ENCODE assay signal across 8 mouse cellular contexts in genomic region chr2:5951621-5952211, GRCm38 (mm10). TPM values are rescaled to one million over a fixed set of nuclear protein-coding genes. Genes with fewer than 3 reads are reported as not detected.
DNase-seq lines count a peak whose midpoint lies in the region; ATAC-seq lines count a peak whose summit lies in the region.

No protein-coding gene starts in this region.

- DNase-seq in embryo, embryonic 11.5 days (ENCODE audit: low read depth, low spot score), result peak; percentile 36
- DNase-seq in embryo, embryonic 9.5 days (ENCODE audit: extremely low spot score), result no peak
- peak; percentile 61 for DNase-seq in thymus, postnatal 0 days (ENCODE audit: low spot score)
- DNase-seq in thymus, postnatal 36 days, result no peak
- DNase-seq in forebrain, embryonic 10.5 days (ENCODE audit: extremely low spot score, low spot score), result no peak
- DNase-seq in limb, embryonic 11.5 days (ENCODE audit: low spot score), result no peak
- no peak for DNase-seq in right cerebral cortex, postnatal 4 days

- H3K27me3 ChIP-seq in forebrain, embryonic 10.5 days (ENCODE audit: poor library complexity, severe bottlenecking), result no peaks in the 10 kb centered on the region
- no peaks in the 10 kb centered on the region for H3K27me3 ChIP-seq in limb, embryonic 11.5 days (ENCODE audit: control insufficient read depth, insufficient read depth, low read length)
- no peaks in the 10 kb centered on the region for H3K27me3 ChIP-seq in midbrain, embryonic 13.5 days

- no peaks in the 10 kb centered on the region for H3K9me3 ChIP-seq in forebrain, embryonic 10.5 days
- H3K9me3 ChIP-seq in limb, embryonic 11.5 days (ENCODE audit: control insufficient read depth, low read length), result no peaks in the 10 kb centered on the region
- H3K9me3 ChIP-seq in midbrain, embryonic 13.5 days, result no peaks in the 10 kb centered on the region

- ATAC-seq in limb, embryonic 11.5 days (ENCODE audit: insufficient number of reproducible peaks, low FRiP score, low TSS enrichment, low read depth), result no peak; the same call in 1 of the 2 replicates
- ATAC-seq in midbrain, embryonic 13.5 days, result no peak

- peaks cover 17% of the 10 kb centered on the region for H3K4me1 ChIP-seq in forebrain, embryonic 10.5 days
- no peaks in the 10 kb centered on the region for H3K4me1 ChIP-seq in limb, embryonic 11.5 days (ENCODE audit: control insufficient read depth, insufficient read depth, low read length)
- H3K4me1 ChIP-seq in midbrain, embryonic 13.5 days (replicated peaks), result peaks cover 17% of the 10 kb centered on the region

- peak overlapping the region; percentile 72 for H3K4me2 ChIP-seq in limb, embryonic 11.5 days (ENCODE audit: low read depth, severe bottlenecking)
- peak overlapping the region; percentile 93 for H3K4me2 ChIP-seq in midbrain, embryonic 13.5 days (replicated peaks)

- H3K4me3 ChIP-seq in forebrain, embryonic 10.5 days, result peak overlapping the region; percentile 98
- H3K4me3 ChIP-seq in limb, embryonic 11.5 days (ENCODE audit: low read depth, low read length), result peak overlapping the region; percentile 99
- H3K4me3 ChIP-seq in midbrain, embryonic 13.5 days (replicated peaks), result peak overlapping the region; percentile 76

- peak overlapping the region; percentile 94 for H3K9ac ChIP-seq in limb, embryonic 11.5 days (ENCODE audit: low read length)
- peak overlapping the region; percentile 92 for H3K9ac ChIP-seq in midbrain, embryonic 13.5 days (replicated peaks)

- H3K36me3 ChIP-seq in forebrain, embryonic 10.5 days (replicated peaks), result no peaks in the 10 kb centered on the region
- no peaks in the 10 kb centered on the region; the same call in 1 of the 2 replicates for H3K36me3 ChIP-seq in limb, embryonic 11.5 days (ENCODE audit: control insufficient read depth, insufficient read depth, low read length)
- H3K36me3 ChIP-seq in midbrain, embryonic 13.5 days, result no peaks in the 10 kb centered on the region

- WGBS in forebrain, embryonic 10.5 days, result under 1% methylated on average over 46 of the region's 46 CpGs
- WGBS in limb, embryonic 11.5 days, result under 1% methylated on average over 44 of the region's 46 CpGs
- under 1% methylated on average over 46 of the region's 46 CpGs for WGBS in midbrain, embryonic 13.5 days

- H3K27ac ChIP-seq in forebrain, embryonic 10.5 days, result peak overlapping the region; percentile 97
- H3K27ac ChIP-seq in limb, embryonic 11.5 days (replicated peaks; ENCODE audit: low read depth, low read length), result peak overlapping the region; percentile 59; the same call in 1 of the 2 replicates
- H3K27ac ChIP-seq in midbrain, embryonic 13.5 days, result peak overlapping the region; percentile 79

RNA-seq across cellular contexts. Expression of gene Upf2, which starts 0.4 kb away (rescaled TPM):
- polyA plus RNA-seq in thymus, postnatal 0 days (2015; fragmentation: Nextera tagmentation; extraction: Ambion mirVana), result 7.5 and 10.4 TPM in 2 replicates
- 11.1 and 11.5 TPM in 2 replicates for polyA plus RNA-seq in forebrain, embryonic 10.5 days (2016; fragmentation: Nextera tagmentation; extraction: Ambion mirVana)
- polyA plus RNA-seq in limb, embryonic 11.5 days (2014; fragmentation: Nextera tagmentation; extraction: Ambion mirVana), result 13.6 and 15.9 TPM in 2 replicates
- 10.4 and 10.7 TPM in 2 replicates for polyA plus RNA-seq in midbrain, embryonic 13.5 days (2015; fragmentation: Nextera tagmentation; extraction: Ambion mirVana)

RNA-seq across cellular contexts. Expression of gene Dhtkd1, which starts 9.1 kb away (rescaled TPM):
- polyA plus RNA-seq in thymus, postnatal 0 days (2015; fragmentation: Nextera tagmentation; extraction: Ambion mirVana), result 0.13 and 0.23 TPM in 2 replicates
- polyA plus RNA-seq in forebrain, embryonic 10.5 days (2016; fragmentation: Nextera tagmentation; extraction: Ambion mirVana), result 5.5 and 5.8 TPM in 2 replicates
- 5.2 and 5.7 TPM in 2 replicates for polyA plus RNA-seq in limb, embryonic 11.5 days (2014; fragmentation: Nextera tagmentation; extraction: Ambion mirVana)
- 6.0 and 6.8 TPM in 2 replicates for polyA plus RNA-seq in midbrain, embryonic 13.5 days (2015; fragmentation: Nextera tagmentation; extraction: Ambion mirVana)

RNA-seq across cellular contexts. Expression of gene Sec61a2, which starts 56.5 kb away (rescaled TPM):
- polyA plus RNA-seq in thymus, postnatal 0 days (2015; fragmentation: Nextera tagmentation; extraction: Ambion mirVana), result 13.9 and 18.2 TPM in 2 replicates
- polyA plus RNA-seq in forebrain, embryonic 10.5 days (2016; fragmentation: Nextera tagmentation; extraction: Ambion mirVana), result 80.6 and 91.9 TPM in 2 replicates
- 81.9 and 87.1 TPM in 2 replicates for polyA plus RNA-seq in limb, embryonic 11.5 days (2014; fragmentation: Nextera tagmentation; extraction: Ambion mirVana)
- polyA plus RNA-seq in midbrain, embryonic 13.5 days (2015; fragmentation: Nextera tagmentation; extraction: Ambion mirVana), result 90.7 and 100 TPM in 2 replicates

Comparison
In these comparisons a context has a peak if more than half of its experiments do, and no peak if none do; other contexts are left out.
1. DNase-seq: peak in embryo, embryonic 11.5 days (single experiment) and thymus, postnatal 0 days (single experiment); none in embryo, embryonic 9.5 days (single experiment), thymus, postnatal 36 days (0 of 2), forebrain, embryonic 10.5 days (single experiment), limb, embryonic 11.5 days (single experiment) and right cerebral cortex, postnatal 4 days (single experiment).
2. Peak in every context shown above with its lines, with median percentiles within 50 percentile points of each other: H3K27ac ChIP-seq and H3K4me3 ChIP-seq.